Mouse (Mus musculus): ENCODE data around the gene Utrn. TPM values are rescaled to one million over a fixed set of nuclear protein-coding genes. Genes with fewer than 3 reads are reported as not detected.

The Utrn gene
- polyA plus RNA-seq, 1 experiment, result 33.5 TPM

DNA sequence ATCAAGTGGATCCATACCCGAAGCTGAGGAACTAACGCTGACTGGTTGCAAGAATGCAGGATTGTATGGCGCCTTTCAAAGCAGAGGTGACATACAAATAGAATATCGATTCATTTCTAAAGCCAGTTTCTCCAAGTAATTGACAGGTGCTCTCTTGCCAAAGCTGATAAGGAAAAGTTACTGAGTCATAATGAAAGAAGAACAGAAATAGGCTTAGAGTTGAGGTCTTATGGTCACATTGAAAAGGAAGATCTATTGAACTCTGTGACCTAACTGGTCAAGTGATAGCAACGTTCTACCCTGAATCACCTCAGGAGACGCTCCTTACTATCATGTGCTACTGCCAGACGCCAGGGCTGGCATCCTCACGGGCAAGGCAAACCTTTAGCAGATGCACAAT, 274.2 kb downstream of the Utrn start:
- TF ChIP-seq CTCF (IDR thresholded peaks at IDR 0.05; ENCODE audit: borderline replicate concordance, insufficient read depth, low read depth, low read length) (no peak), POLR2A (IDR thresholded peaks at IDR 0.05; ENCODE audit: borderline replicate concordance, insufficient read depth, low read length) (no peak)
- Histone ChIP-seq H3K27me3 (ENCODE audit: control insufficient read depth, insufficient read depth, low read length) (no peaks in the 10 kb centered on the region), H3K4me3 (replicated peaks; ENCODE audit: insufficient read depth, low read depth, low read length) (no peak overlapping the region), H3K27ac (ENCODE audit: insufficient read depth, low read length) (no peak overlapping the region), H3K4me1 (ENCODE audit: control insufficient read depth, insufficient read depth, low read length) (no peaks in the 10 kb centered on the region)
- DNase-seq, result no peak
- WGBS, result 85% methylated on average over 8 of the region's 8 CpGs

DNA sequence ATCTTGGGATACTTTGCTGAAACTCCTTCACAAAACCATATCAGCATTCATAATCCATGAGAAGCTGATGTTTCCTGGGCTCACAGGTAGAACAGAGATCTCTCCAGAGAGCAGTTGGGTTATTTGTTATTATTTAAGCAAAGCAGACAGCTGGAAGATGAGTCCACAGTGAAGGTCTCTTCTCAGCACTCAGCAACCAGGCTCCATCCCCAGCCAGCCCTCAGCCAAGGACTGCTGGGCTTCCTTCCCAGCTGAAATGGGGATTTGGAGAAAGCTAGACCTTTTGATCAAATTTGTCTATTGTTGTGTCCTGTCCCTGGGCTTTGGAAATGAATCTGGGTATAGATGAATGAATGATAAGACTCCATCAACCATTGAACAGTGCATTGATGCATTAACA, 276.1 kb downstream of the Utrn start:
- TF ChIP-seq POLR2A (IDR thresholded peaks at IDR 0.05; ENCODE audit: borderline replicate concordance, insufficient read depth, low read length) (no peak), CTCF (IDR thresholded peaks at IDR 0.05; ENCODE audit: borderline replicate concordance, insufficient read depth, low read depth, low read length) (no peak)
- Histone ChIP-seq H3K4me3 (replicated peaks; ENCODE audit: insufficient read depth, low read depth, low read length) (no peak overlapping the region), H3K4me1 (ENCODE audit: control insufficient read depth, insufficient read depth, low read length) (0 out of 2 replicates have a peak, but pooled peaks cover 2% of the 10 kb centered on the region), H3K27me3 (ENCODE audit: control insufficient read depth, insufficient read depth, low read length) (no peaks in the 10 kb centered on the region), H3K27ac (ENCODE audit: insufficient read depth, low read length) (no peak overlapping the region)
- no peak for DNase-seq

DNA sequence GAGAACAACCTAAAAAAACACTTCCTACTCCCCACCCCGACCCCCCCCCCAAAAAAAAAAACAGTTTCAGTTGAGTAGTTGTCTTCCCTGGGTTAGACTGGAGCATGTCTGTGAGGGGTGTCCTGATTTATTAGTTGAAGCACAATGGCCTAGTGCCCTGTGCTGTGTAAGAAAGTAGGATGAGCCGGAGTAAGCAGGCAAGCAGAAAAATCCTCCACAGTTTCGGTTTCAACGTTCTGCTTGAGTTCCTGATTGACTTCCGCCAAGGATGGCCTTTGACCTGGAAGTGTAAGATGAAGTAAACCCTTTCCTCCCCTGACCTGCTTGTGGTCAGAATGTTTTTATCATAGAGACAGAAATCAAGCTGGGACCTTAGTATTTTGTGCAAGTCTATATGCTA, 277.2 kb downstream of the Utrn start:
- 70% methylated on average over 5 of the region's 5 CpGs for WGBS
- H3K27me3 ChIP-seq (ENCODE audit: control insufficient read depth, insufficient read depth, low read length), result no peaks in the 10 kb centered on the region
- 0 out of 2 replicates have a peak, but pooled peaks cover 2% of the 10 kb centered on the region for H3K4me1 ChIP-seq (ENCODE audit: control insufficient read depth, insufficient read depth, low read length)
- no peak overlapping the region for H3K27ac ChIP-seq (ENCODE audit: insufficient read depth, low read length)
- DNase-seq, result no peak
- TF ChIP-seq CTCF (IDR thresholded peaks at IDR 0.05; ENCODE audit: borderline replicate concordance, insufficient read depth, low read depth, low read length), result no peak
- no peak for TF ChIP-seq POLR2A (IDR thresholded peaks at IDR 0.05; ENCODE audit: borderline replicate concordance, insufficient read depth, low read length)
- no peak overlapping the region for H3K4me3 ChIP-seq (replicated peaks; ENCODE audit: insufficient read depth, low read depth, low read length)

DNA sequence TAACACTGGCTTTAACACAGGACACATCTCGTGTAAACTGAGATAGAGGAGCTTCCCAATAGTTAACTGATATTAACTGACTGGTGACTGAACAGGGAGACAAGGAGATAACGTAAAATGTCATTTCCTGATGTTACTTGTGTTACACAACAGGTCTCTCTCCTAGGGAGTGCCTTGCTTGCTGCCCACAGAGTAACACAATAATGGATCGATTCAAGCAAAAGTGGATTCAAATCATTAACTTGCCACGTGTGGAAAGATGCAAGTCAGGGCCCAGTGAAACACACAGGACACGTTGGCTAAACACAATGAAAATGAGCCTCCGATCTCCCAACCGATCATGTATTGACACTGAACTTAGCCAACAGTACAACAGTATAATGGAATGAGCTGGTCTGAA, 281.1 kb downstream of the Utrn start:
- no peak for DNase-seq
- no peak overlapping the region for H3K4me3 ChIP-seq (replicated peaks; ENCODE audit: insufficient read depth, low read depth, low read length)
- H3K27ac ChIP-seq (ENCODE audit: insufficient read depth, low read length), result no peak overlapping the region
- no peaks in the 10 kb centered on the region for H3K27me3 ChIP-seq (ENCODE audit: control insufficient read depth, insufficient read depth, low read length)
- no peak for TF ChIP-seq CTCF (IDR thresholded peaks at IDR 0.05; ENCODE audit: borderline replicate concordance, insufficient read depth, low read depth, low read length)
- no peak for TF ChIP-seq POLR2A (IDR thresholded peaks at IDR 0.05; ENCODE audit: borderline replicate concordance, insufficient read depth, low read length)
- 0 out of 2 replicates have a peak, but pooled peaks cover 2% of the 10 kb centered on the region for H3K4me1 ChIP-seq (ENCODE audit: control insufficient read depth, insufficient read depth, low read length)
- WGBS, result 86% methylated on average over 7 of the region's 7 CpGs

DNA sequence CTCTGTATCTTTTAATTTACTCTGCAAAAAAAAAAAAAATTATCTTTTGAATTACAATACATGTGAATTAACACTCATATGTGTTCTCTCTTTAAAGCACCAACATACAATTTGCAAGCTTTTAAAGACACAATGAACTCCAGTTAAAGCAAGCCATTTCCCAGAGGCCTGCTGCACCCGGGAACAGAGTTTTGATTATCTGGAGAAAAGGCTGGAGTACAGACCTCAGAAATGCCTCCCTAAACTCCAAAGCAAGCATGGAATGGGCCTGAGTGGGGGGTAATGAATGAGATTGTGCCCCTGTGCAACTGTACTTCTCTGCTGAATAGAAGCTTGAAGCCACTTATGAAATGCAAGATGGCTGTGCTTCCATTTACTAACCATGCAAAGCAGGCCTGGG, 281.8 kb downstream of the Utrn start:
- 85% methylated on average over 1 of the region's 1 CpGs for WGBS
- Histone ChIP-seq H3K4me1 (ENCODE audit: control insufficient read depth, insufficient read depth, low read length) (0 out of 2 replicates have a peak, but pooled peaks cover 2% of the 10 kb centered on the region), H3K4me3 (replicated peaks; ENCODE audit: insufficient read depth, low read depth, low read length) (no peak overlapping the region), H3K27me3 (ENCODE audit: control insufficient read depth, insufficient read depth, low read length) (no peaks in the 10 kb centered on the region), H3K27ac (ENCODE audit: insufficient read depth, low read length) (no peak overlapping the region)
- DNase-seq, result no peak
- no peak for TF ChIP-seq POLR2A (IDR thresholded peaks at IDR 0.05; ENCODE audit: borderline replicate concordance, insufficient read depth, low read length)
- no peak for TF ChIP-seq CTCF (IDR thresholded peaks at IDR 0.05; ENCODE audit: borderline replicate concordance, insufficient read depth, low read depth, low read length)

DNA sequence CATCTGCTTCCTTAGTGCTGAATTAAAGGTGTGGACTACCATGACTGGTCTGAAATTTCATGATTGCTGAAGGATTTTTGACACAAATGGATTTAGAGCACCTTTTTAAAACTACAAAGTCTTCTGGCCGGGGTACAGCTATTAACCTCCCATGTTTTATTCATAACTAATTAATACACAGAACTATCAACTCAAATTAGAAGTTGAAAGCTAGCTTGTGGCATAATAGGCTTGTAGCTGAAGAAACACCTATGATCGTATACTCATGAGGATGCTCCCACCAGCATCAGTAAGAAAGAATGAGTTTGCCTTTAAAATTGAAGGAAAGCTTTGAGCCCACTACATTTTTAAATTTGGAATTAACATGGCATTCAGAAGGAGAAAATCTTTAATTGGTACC, 282.3 kb downstream of the Utrn start:
- TF ChIP-seq CTCF (IDR thresholded peaks at IDR 0.05; ENCODE audit: borderline replicate concordance, insufficient read depth, low read depth, low read length) (no peak), POLR2A (IDR thresholded peaks at IDR 0.05; ENCODE audit: borderline replicate concordance, insufficient read depth, low read length) (no peak)
- Histone ChIP-seq H3K4me1 (ENCODE audit: control insufficient read depth, insufficient read depth, low read length) (0 out of 2 replicates have a peak, but pooled peaks cover 2% of the 10 kb centered on the region), H3K4me3 (replicated peaks; ENCODE audit: insufficient read depth, low read depth, low read length) (no peak overlapping the region), H3K27me3 (ENCODE audit: control insufficient read depth, insufficient read depth, low read length) (no peaks in the 10 kb centered on the region), H3K27ac (ENCODE audit: insufficient read depth, low read length) (no peak overlapping the region)
- no peak for DNase-seq
- WGBS, result 95% methylated on average over 2 of the region's 2 CpGs

DNA sequence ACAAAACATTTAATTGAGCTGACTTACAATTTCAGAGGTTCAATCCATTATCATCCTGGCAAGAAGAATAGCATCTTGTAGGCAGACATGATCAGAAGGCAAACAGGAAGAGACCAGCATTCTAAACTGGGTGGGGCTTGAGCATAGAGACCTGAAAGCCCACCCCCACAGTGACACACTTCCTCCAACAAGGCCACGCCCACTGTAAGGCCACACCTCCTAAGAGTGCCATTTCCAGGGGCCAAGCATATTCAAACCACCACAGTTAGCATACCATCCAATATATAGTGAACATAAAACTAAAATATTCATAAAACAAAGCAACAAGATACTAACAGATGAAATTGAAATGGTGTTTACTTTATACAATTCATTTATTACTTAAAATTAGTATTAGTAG, 283.0 kb downstream of the Utrn start:
- DNase-seq, result no peak
- WGBS, result 82% methylated on average over 1 of the region's 1 CpGs
- no peak for TF ChIP-seq POLR2A (IDR thresholded peaks at IDR 0.05; ENCODE audit: borderline replicate concordance, insufficient read depth, low read length)
- no peak for TF ChIP-seq CTCF (IDR thresholded peaks at IDR 0.05; ENCODE audit: borderline replicate concordance, insufficient read depth, low read depth, low read length)
- 0 out of 2 replicates have a peak, but pooled peaks cover 2% of the 10 kb centered on the region for H3K4me1 ChIP-seq (ENCODE audit: control insufficient read depth, insufficient read depth, low read length)
- H3K27ac ChIP-seq (ENCODE audit: insufficient read depth, low read length), result no peak overlapping the region
- no peak overlapping the region for H3K4me3 ChIP-seq (replicated peaks; ENCODE audit: insufficient read depth, low read depth, low read length)
- H3K27me3 ChIP-seq (ENCODE audit: control insufficient read depth, insufficient read depth, low read length), result no peaks in the 10 kb centered on the region

DNA sequence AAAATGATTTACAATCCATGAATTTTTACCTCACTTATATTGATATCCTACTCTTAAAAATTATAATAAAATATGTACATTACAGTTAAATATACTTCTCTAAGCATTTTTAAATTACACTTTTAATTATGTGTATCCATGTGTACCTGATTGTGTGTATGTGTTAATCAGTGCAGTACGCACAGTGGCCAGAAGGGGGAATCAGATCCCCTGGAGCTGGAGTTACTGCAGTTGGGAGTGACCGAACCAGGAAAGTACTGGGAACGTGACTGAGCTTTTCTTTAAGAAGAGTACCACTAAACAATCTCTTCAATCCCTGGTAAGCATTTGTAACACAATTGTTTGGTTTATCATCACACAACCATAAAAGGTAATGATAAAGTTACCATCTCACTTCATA, 285.7 kb downstream of the Utrn start:
- no peak for TF ChIP-seq CTCF (IDR thresholded peaks at IDR 0.05; ENCODE audit: borderline replicate concordance, insufficient read depth, low read depth, low read length)
- TF ChIP-seq POLR2A (IDR thresholded peaks at IDR 0.05; ENCODE audit: borderline replicate concordance, insufficient read depth, low read length), result no peak
- Histone ChIP-seq H3K27me3 (ENCODE audit: control insufficient read depth, insufficient read depth, low read length) (no peaks in the 10 kb centered on the region), H3K4me3 (replicated peaks; ENCODE audit: insufficient read depth, low read depth, low read length) (no peak overlapping the region), H3K4me1 (ENCODE audit: control insufficient read depth, insufficient read depth, low read length) (0 out of 2 replicates have a peak, but pooled peaks cover 2% of the 10 kb centered on the region), H3K27ac (ENCODE audit: insufficient read depth, low read length) (no peak overlapping the region)
- DNase-seq, result no peak
- WGBS, result 93% methylated on average over 3 of the region's 3 CpGs
